Mouse (Mus musculus): ENCODE measurements at regions not wholly inside any gene's neighbourhood (a gene's known extent, or its start where the extent isn't known, plus 50 kb on each side); places are given as distances from the start of the nearest gene placed in this dataset.

DNA sequence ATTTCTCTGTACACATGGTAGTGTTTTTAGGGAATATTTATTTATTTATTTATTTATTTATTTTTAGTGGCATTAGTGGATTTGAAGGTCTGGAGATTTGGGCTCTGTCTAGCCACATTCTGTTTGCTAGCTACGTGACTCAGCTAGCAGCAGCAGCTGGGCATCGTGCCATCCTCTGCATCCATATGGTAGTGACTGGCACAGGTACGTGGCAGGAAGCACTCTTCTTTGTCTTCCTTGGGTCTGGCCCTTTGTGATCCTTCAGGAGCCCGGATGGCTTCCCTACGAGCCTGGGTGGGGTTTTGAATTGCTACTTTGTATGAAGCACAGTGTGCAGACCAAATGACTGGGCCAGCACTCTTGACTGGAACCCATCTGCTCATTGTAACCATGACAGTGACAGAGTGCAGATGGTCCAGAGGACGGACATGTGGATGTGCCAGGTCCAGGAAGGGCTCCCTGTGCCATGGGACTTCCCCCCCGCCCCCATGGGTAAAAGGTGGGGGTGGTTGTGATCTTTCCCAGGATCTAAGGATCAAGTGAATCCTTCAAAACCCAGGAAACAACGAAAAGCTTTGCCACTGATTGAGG lies 66.2 kb upstream of the Igfbp7 start:
- Histone ChIP-seq H3K4me3 (ENCODE audit: low read depth, low read length) (no peak overlapping the region), H3K27me3 (ENCODE audit: control insufficient read depth, insufficient read depth, low read length) (no peaks in the 10 kb centered on the region), H3K4me1 (replicated peaks; ENCODE audit: control insufficient read depth, insufficient read depth, low read length) (no peaks in the 10 kb centered on the region), H3K36me3 (ENCODE audit: control insufficient read depth, insufficient read depth, low read length) (no peaks in the 10 kb centered on the region), H3K9me3 (ENCODE audit: control insufficient read depth, low read length) (no peaks in the 10 kb centered on the region), H3K9ac (ENCODE audit: low read length) (no peak overlapping the region), H3K27ac (ENCODE audit: low read depth, low read length) (no peak overlapping the region), H3K4me2 (ENCODE audit: low read depth, low read length, severe bottlenecking) (no peak overlapping the region)
- 84% methylated on average over 8 of the region's 8 CpGs for WGBS
- ATAC-seq (replicated peaks; ENCODE audit: low FRiP score) (no peak), DNase-seq (ENCODE audit: low spot score) (no peak)

DNA sequence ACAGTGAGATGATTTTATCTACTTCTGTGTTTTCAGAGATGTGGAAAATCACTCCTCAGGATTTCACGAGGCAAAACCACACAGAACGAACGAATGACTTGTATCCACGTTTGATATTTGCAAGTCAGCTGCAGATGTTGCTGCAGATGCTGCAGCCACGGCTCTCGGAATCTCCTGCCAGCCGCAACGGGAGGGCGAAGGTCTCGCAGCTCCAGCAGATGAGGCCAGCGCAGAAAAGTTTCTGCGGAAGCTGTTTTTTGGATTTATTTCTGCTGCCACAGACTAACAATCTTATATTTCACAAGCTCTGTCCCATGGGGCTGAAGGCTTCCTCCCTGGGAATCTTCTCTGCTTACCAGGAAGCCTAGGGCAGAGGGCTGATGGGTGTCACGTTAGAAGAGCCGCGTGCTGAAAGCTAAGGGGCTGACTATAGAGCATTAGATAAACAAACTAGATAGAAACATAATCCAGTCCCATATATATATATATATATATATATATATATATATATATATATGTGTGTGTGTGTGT lies 61.5 kb upstream of the Igfbp7 start:
- Histone ChIP-seq H3K4me2 (ENCODE audit: low read depth, low read length, severe bottlenecking) (no peak overlapping the region), H3K36me3 (ENCODE audit: control insufficient read depth, insufficient read depth, low read length) (no peaks in the 10 kb centered on the region), H3K4me1 (replicated peaks; ENCODE audit: control insufficient read depth, insufficient read depth, low read length) (no peaks in the 10 kb centered on the region), H3K9ac (ENCODE audit: low read length) (no peak overlapping the region), H3K27ac (ENCODE audit: low read depth, low read length) (no peak overlapping the region), H3K4me3 (ENCODE audit: low read depth, low read length) (no peak overlapping the region), H3K9me3 (ENCODE audit: control insufficient read depth, low read length) (no peaks in the 10 kb centered on the region), H3K27me3 (ENCODE audit: control insufficient read depth, insufficient read depth, low read length) (no peaks in the 10 kb centered on the region)
- 88% methylated on average over 15 of the region's 15 CpGs for WGBS
- DNase-seq (ENCODE audit: low spot score) (no peak), ATAC-seq (replicated peaks; ENCODE audit: low FRiP score) (no peak)

DNA sequence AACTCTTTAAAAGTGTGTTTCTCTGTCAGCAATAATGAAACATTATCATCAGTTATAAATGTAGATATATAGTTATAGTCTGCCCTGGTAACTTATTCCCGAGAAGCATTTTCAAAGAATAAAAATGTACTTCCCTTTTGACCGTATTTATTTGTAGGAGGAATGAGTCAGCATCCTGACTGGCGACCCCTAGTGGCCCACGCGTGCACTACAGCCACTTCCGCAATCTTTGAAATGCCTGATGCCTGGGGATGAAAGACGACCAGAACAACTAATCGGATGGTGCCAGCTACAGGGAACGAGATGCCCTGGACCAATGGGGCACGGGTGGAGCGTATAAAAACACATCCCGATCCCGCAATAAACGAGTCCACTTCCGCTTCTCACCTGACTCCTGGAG lies 60.6 kb upstream of the Igfbp7 start:
- H3K9ac ChIP-seq (ENCODE audit: low read length): no peak overlapping the region
- H3K36me3 ChIP-seq (ENCODE audit: control insufficient read depth, insufficient read depth, low read length): no peaks in the 10 kb centered on the region
- WGBS: 67% methylated on average over 15 of the region's 15 CpGs
- H3K4me3 ChIP-seq (ENCODE audit: low read depth, low read length): no peak overlapping the region
- ATAC-seq (replicated peaks; ENCODE audit: low FRiP score) (no peak), DNase-seq (ENCODE audit: low spot score) (peak; percentile 67)
- no peak overlapping the region for H3K4me2 ChIP-seq (ENCODE audit: low read depth, low read length, severe bottlenecking)
- H3K9me3 ChIP-seq (ENCODE audit: control insufficient read depth, low read length): no peaks in the 10 kb centered on the region
- no peaks in the 10 kb centered on the region for H3K27me3 ChIP-seq (ENCODE audit: control insufficient read depth, insufficient read depth, low read length)
- H3K4me1 ChIP-seq (replicated peaks; ENCODE audit: control insufficient read depth, insufficient read depth, low read length): no peaks in the 10 kb centered on the region
- H3K27ac ChIP-seq (ENCODE audit: low read depth, low read length): no peak overlapping the region

DNA sequence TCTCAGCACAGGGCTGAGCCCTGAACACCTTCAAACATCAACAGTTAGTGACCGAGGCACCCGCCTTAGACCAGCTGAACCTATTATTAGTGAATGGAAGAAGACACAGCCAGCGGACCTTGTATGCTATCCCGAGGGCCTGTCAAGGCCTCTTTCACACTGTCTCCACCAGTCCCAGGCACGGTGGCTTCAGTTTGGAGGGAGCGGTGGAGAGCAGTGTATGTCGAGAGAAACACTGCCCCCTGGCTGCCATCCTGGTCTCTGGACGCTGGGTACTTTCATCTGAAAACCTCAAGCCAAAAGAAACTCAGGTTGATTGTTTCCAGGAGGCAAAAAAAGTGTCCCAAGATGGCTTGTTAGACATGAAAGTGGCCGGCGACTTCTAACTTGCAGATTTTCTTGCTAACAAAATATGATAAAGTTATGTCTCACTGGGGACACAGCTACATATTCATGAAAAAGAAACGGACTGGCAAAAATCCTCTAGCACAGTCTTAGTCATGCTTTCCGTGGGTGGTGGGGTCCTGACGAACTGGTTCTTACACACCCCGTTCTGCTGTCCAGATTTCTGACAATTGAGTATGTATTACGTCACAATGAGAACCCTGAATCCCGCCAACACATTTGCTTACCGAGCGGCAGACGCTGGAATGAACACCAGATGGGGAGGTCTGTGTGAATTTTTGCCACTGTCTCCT lies 57.2 kb upstream of the Igfbp7 start:
- no peak overlapping the region for H3K9ac ChIP-seq (ENCODE audit: low read length)
- H3K4me2 ChIP-seq (ENCODE audit: low read depth, low read length, severe bottlenecking): no peak overlapping the region
- H3K4me1 ChIP-seq (replicated peaks; ENCODE audit: control insufficient read depth, insufficient read depth, low read length): no peaks in the 10 kb centered on the region
- no peak overlapping the region for H3K27ac ChIP-seq (ENCODE audit: low read depth, low read length)
- no peak for ATAC-seq (replicated peaks; ENCODE audit: low FRiP score)
- no peaks in the 10 kb centered on the region for H3K27me3 ChIP-seq (ENCODE audit: control insufficient read depth, insufficient read depth, low read length)
- DNase-seq (ENCODE audit: low spot score): peak; percentile 69
- H3K36me3 ChIP-seq (ENCODE audit: control insufficient read depth, insufficient read depth, low read length): no peaks in the 10 kb centered on the region
- H3K4me3 ChIP-seq (ENCODE audit: low read depth, low read length): no peak overlapping the region
- 62% methylated on average over 19 of the region's 19 CpGs for WGBS
- H3K9me3 ChIP-seq (ENCODE audit: control insufficient read depth, low read length): no peaks in the 10 kb centered on the region

DNA sequence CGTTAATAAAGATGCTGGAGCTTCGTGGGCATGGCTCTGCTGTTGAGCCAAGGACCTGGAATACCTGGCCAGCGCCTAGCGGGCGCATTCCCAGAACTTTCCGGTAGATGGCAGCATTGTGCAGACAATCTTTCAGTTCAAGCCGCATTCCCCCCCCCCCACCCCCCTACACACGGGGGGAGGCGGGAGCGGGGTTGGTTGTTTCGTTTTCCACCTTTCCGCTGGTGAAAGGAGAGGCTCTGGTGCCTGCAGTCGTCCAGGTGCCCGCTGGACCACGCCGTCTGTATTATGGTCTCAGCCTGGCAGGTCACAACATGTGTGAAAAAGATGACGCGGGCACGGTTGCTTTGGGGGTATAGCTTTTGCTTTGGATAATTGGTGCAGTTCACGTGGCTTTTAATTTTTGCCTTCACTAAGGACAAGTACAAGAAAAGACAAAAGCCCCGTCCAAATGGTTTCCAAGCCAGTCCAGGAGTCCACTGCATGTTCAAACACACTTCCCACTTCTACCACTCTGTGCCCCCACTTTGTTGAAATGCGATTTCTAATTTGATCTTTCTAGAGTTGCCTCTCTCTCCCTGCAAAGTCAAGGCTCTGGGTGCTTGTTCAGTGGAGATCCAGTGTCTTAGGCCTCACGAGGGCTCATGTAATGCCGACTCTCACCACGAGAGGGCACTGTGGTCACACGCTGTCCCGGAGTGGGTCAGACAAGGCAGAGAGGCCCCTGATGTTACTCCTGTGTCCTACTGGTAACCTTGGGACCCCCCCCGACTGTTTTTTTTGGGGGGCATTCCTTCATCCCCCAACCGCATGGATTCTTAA lies 52.3 kb upstream of the Igfbp7 start:
- H3K27me3 ChIP-seq (ENCODE audit: control insufficient read depth, insufficient read depth, low read length): no peaks in the 10 kb centered on the region
- WGBS: 1% methylated on average over 29 of the region's 29 CpGs
- peak overlapping the region; percentile 53 for H3K9ac ChIP-seq (ENCODE audit: low read length)
- H3K4me2 ChIP-seq (ENCODE audit: low read depth, low read length, severe bottlenecking): peak overlapping the region; percentile 59
- DNase-seq (ENCODE audit: low spot score): peak; percentile 96
- H3K9me3 ChIP-seq (ENCODE audit: control insufficient read depth, low read length): no peaks in the 10 kb centered on the region
- H3K4me1 ChIP-seq (replicated peaks; ENCODE audit: control insufficient read depth, insufficient read depth, low read length): no peaks in the 10 kb centered on the region
- H3K36me3 ChIP-seq (ENCODE audit: control insufficient read depth, insufficient read depth, low read length): no peaks in the 10 kb centered on the region
- peak overlapping the region; percentile 45 for H3K4me3 ChIP-seq (ENCODE audit: low read depth, low read length)
- H3K27ac ChIP-seq (ENCODE audit: low read depth, low read length): no peak overlapping the region
- ATAC-seq (replicated peaks; ENCODE audit: low FRiP score): peak; percentile 90

All from forebrain, embryonic 11.5 days (tissue).